Mouse (Mus musculus) intestine, embryonic 16.5 days (tissue): ENCODE results near the gene Arhgef33. TPM values are rescaled to one million over a fixed set of nuclear protein-coding genes. Genes with fewer than 3 reads are reported as not detected.

Source experiments
- polyA plus RNA-seq: library from polyadenylated mRNA; unstranded; fragments of >200 nt; fragmentation: Nextera tagmentation; extraction: Ambion mirVana; gene quantifications from 2 replicates; pipeline ENCODE4 v1.2.1, GENCODE M21; 2015

Gene Arhgef33
- polyA plus RNA-seq, 1 experiment from 2014 or later, result 0.33 TPM

Other genes starting within 250 kb of the Arhgef33 start
- gene Hnrnpll, start 245.1 kb upstream of the Arhgef33 start, polyA plus RNA-seq, result 34.8 and 37.3 TPM in 2 replicates
- 101 and 113 TPM in 2 replicates for gene Galm, start 179.9 kb upstream of the Arhgef33 start, polyA plus RNA-seq
- 415 and 476 TPM in 2 replicates for gene Srsf7, start 100.1 kb upstream of the Arhgef33 start, polyA plus RNA-seq
- 0.07 TPM in 1 of 2 replicates, not detected in the other for gene Ttc39d, start 99.9 kb upstream of the Arhgef33 start, polyA plus RNA-seq
- 38.5 and 44.4 TPM in 2 replicates for gene Gemin6, start 83.0 kb upstream of the Arhgef33 start, polyA plus RNA-seq
- 21.1 and 21.8 TPM in 2 replicates for gene Morn2, start 17.2 kb upstream of the Arhgef33 start, polyA plus RNA-seq
- gene Dhx57, start 16.9 kb upstream of the Arhgef33 start, polyA plus RNA-seq, result 10.0 and 10.3 TPM in 2 replicates
- 1.3 TPM in 1 of 2 replicates, not detected in the other for gene Gm10190, start 66.1 kb downstream of the Arhgef33 start, polyA plus RNA-seq
- gene Sos1, start 173.0 kb downstream of the Arhgef33 start, polyA plus RNA-seq, result 2.7 TPM in 2 replicates